Mouse (Mus musculus) liver, embryonic 14.5 days (tissue): ENCODE data around the gene Prx. TPM values are rescaled to one million over a fixed set of nuclear protein-coding genes. Genes with fewer than 3 reads are reported as not detected.
"Not testable (repeated sequence)": the region's sequence is repeated elsewhere in the genome, so short reads cannot be mapped to it uniquely, and the experiment has no call there.

Source experiments
- ATAC-seq: fragments of 200-750 bp; cut with Nextera tagmentation; 2 replicates; pipeline ENCODE4 v1.8.0; 2017; ENCODE audit warnings: moderate number of reproducible peaks, mild to moderate bottlenecking, moderate library complexity; ENCODE audit not compliant: insufficient read depth
- DNase-seq, 3 experiments: peaks; one replicate each; pipeline ENCODE4 v3.0.0-alpha.2; 2012 to 2013; ENCODE audit warnings: low read depth in 3 of 3, low spot score in 3 of 3
- H3K27ac ChIP-seq: fragments of 300-500 bp; sonication (generic); 2 replicates; pipeline ENCODE4 v1.5.1; 2014; ENCODE audit warnings: moderate library complexity, mild to moderate bottlenecking, control low read depth, inconsistent platforms
- H3K27me3 ChIP-seq: fragments of 300-500 bp; sonication (generic); 2 replicates; pipeline ENCODE4 v1.6.1; 2014; ENCODE audit warnings: mild to moderate bottlenecking, low read length, moderate library complexity; ENCODE audit not compliant: control insufficient read depth, insufficient read depth
- H3K36me3 ChIP-seq: fragments of 300-500 bp; sonication (generic); replicated peaks from 2 replicates; pipeline ENCODE4 v1.6.1; 2014; ENCODE audit warnings: low read depth; ENCODE audit not compliant: control insufficient read depth, insufficient read depth
- H3K4me1 ChIP-seq, 2 experiments: fragments of 200-500 bp in 1 of 2; fragments of 300-500 bp in 1 of 2; sonication (generic) in 1 of 2; replicated peaks; 2 replicates each; pipeline ENCODE4 v1.6.1; 2012 to 2014; ENCODE audit warnings: antibody characterized with exemption in 1 of 2, inconsistent platforms in 1 of 2, low read length in 1 of 2; ENCODE audit not compliant: control insufficient read depth in 2 of 2, insufficient read depth in 2 of 2
- H3K4me2 ChIP-seq: fragments of 300-500 bp; sonication (generic); 2 replicates; pipeline ENCODE4 v1.6.1; 2014; ENCODE audit warnings: low read depth, mild to moderate bottlenecking, control low read depth, moderate library complexity
- H3K4me3 ChIP-seq, 2 experiments: fragments of 200-500 bp in 1 of 2; fragments of 300-500 bp in 1 of 2; sonication (generic) in 1 of 2; 2 replicates each; pipeline ENCODE4 v1.5.1; 2012 to 2014; ENCODE audit warnings: low read depth in 2 of 2, low read length in 2 of 2, mild to moderate bottlenecking in 2 of 2, control low read depth in 1 of 2, inconsistent platforms in 1 of 2, moderate library complexity in 1 of 2; ENCODE audit not compliant: insufficient read depth in 1 of 2
- H3K9ac ChIP-seq: fragments of 300-500 bp; sonication (generic); replicated peaks from 2 replicates; pipeline ENCODE4 v1.6.1; 2014; ENCODE audit warnings: mild to moderate bottlenecking, control low read depth, moderate library complexity
- H3K9me3 ChIP-seq: fragments of 300-500 bp; sonication (generic); 2 replicates; pipeline ENCODE4 v1.6.1; 2016; ENCODE audit warnings: low read length, mixed read lengths; ENCODE audit not compliant: control insufficient read depth
- CTCF ChIP-seq: IDR thresholded peaks from 2 replicates; pipeline ENCODE4 v1.5.1; 2016; ENCODE audit warnings: antibody characterized with exemption, low read depth, control low read depth
- EP300 ChIP-seq: IDR thresholded peaks from 2 replicates; pipeline ENCODE4 v1.6.1; 2016; ENCODE audit warnings: antibody characterized with exemption, low read depth
- WGBS: fragments of 180-500 bp; shearing (Covaris S2); extraction: QIAGEN DNeasy Blood & Tissue Kit; methylation state at CpG from one replicate; pipeline ENCODE4 v1.1.7; 2014; ENCODE audit not compliant: insufficient replicate concordance; 5-methylcytosine and 5-hydroxymethylcytosine counted together
- polyA plus RNA-seq, 2 experiments: library from polyadenylated mRNA; depleted of rRNA in 1 of 2; stranded (reverse) in 1 of 2; unstranded in 1 of 2; fragments of >200 nt; fragmentation: Nextera tagmentation in 1 of 2; extraction: Ambion mirVana in 1 of 2; gene quantifications; 2 replicates each; pipeline versions ENCODE4 v1.2.1 to v1.2.3; 2012 to 2014

Prx gene
- polyA plus RNA-seq, 2 experiments: 0.23 to 0.73 TPM

GRCm38 (mm10) chr7:27493022-27493421 is 6.1 kb upstream of the Prx start:
- Histone ChIP-seq H3K27ac (no peak overlapping the region), H3K4me2 (no peak overlapping the region), H3K27me3 (no peaks in the 10 kb centered on the region), H3K4me3 (no peak overlapping the region), H3K9me3 (no peaks in the 10 kb centered on the region), H3K9ac (no peak overlapping the region), H3K4me1 (peaks cover 35 to 45% of the 10 kb centered on the region in 2 experiments), H3K36me3 (peaks cover 14% of the 10 kb centered on the region)
- ATAC-seq (no peak), DNase-seq (no peak)
- TF ChIP-seq CTCF (no peak), EP300 (no peak)
- 42% methylated on average over 3 of the region's 3 CpGs for WGBS

GRCm38 (mm10) chr7:27493450-27493849 is 5.7 kb upstream of the Prx start:
- H3K36me3 ChIP-seq: peaks cover 14% of the 10 kb centered on the region
- no peaks in the 10 kb centered on the region for H3K9me3 ChIP-seq
- peaks cover 31 to 40% of the 10 kb centered on the region in 2 experiments for H3K4me1 ChIP-seq
- TF ChIP-seq EP300: no peak
- TF ChIP-seq CTCF: no peak
- H3K4me2 ChIP-seq: no peak overlapping the region
- no peak overlapping the region for H3K27ac ChIP-seq
- ATAC-seq (no peak), DNase-seq (no peak)
- no peak overlapping the region for H3K9ac ChIP-seq
- 76% methylated on average over 5 of the region's 5 CpGs for WGBS
- no peaks in the 10 kb centered on the region for H3K27me3 ChIP-seq
- no peak overlapping the region for H3K4me3 ChIP-seq

GRCm38 (mm10) chr7:27494659-27495367 is 4.3 kb upstream of the Prx start:
- H3K4me2 ChIP-seq, DNase-seq, H3K4me3 ChIP-seq, H3K9me3 ChIP-seq, H3K9ac ChIP-seq, H3K36me3 ChIP-seq, ATAC-seq, H3K27me3 ChIP-seq, H3K27ac ChIP-seq: not testable (repeated sequence)
- peaks cover 23 to 32% of the 10 kb centered on the region in 2 experiments for H3K4me1 ChIP-seq
- WGBS: 68% methylated on average over 9 of the region's 9 CpGs

- no peak for TF ChIP-seq EP300
- TF ChIP-seq CTCF: no peak
- no peaks in the 10 kb centered on the region for H3K9me3 ChIP-seq
- ATAC-seq (no peak), DNase-seq (no peak)
- no peak overlapping the region for H3K9ac ChIP-seq
- H3K4me3 ChIP-seq: no peak overlapping the region
- WGBS: 57% methylated on average over 4 of the region's 4 CpGs
- no peak overlapping the region for H3K4me2 ChIP-seq
- H3K4me1 ChIP-seq: peaks cover 7% of the 10 kb centered on the region in 2 experiments
- no peaks in the 10 kb centered on the region for H3K27me3 ChIP-seq
- no peak overlapping the region for H3K27ac ChIP-seq
- no peaks in the 10 kb centered on the region for H3K36me3 ChIP-seq
Observed at GRCm38 (mm10) chr7:27501620-27502019, 2.5 kb downstream of the Prx start.

- peak overlapping the region; percentile 84 for H3K9ac ChIP-seq
- ATAC-seq (no peak), DNase-seq (no peak)
- peak overlapping the region in 1 of 2 experiments; percentile 72; a peak in 2 of 4 replicates for H3K4me3 ChIP-seq
- no peaks in the 10 kb centered on the region for H3K9me3 ChIP-seq
- H3K27ac ChIP-seq: peak overlapping the region; percentile 97
- no peak for TF ChIP-seq CTCF
- TF ChIP-seq EP300: no peak
- H3K27me3 ChIP-seq: no peaks in the 10 kb centered on the region
- peaks cover 10 to 12% of the 10 kb centered on the region in 2 experiments for H3K4me1 ChIP-seq
- WGBS: 36% methylated on average over 9 of the region's 9 CpGs
- H3K36me3 ChIP-seq: no peaks in the 10 kb centered on the region
- peak overlapping the region; percentile 91 for H3K4me2 ChIP-seq
Observed at GRCm38 (mm10) chr7:27506765-27507370, 7.7 kb downstream of the Prx start.
